Mouse (Mus musculus) urinary bladder, postnatal 10 days (tissue): ENCODE results near the gene Prss8.
A peak's percentile ranks its signal among the peaks of the same experiment; 100 is the strongest.

Experiments used
- DNase-seq: peaks from one replicate; pipeline ENCODE4 v3.0.0; 2022; ENCODE audit warnings: low spot score

Gene Prss8

GRCm38 (mm10) chr7:127928596-127928995 is 1.3 kb downstream of the Prss8 start:
- DNase-seq, result no peak

- DNase-seq, result no peak
These were observed 2.2 kb downstream of the Prss8 start for GRCm38 (mm10) chr7:127927726-127928125.

- no peak for DNase-seq
These were observed 3.1 kb downstream of the Prss8 start for GRCm38 (mm10) chr7:127926846-127927245.

GRCm38 (mm10) chr7:127926066-127926465 is 3.8 kb downstream of the Prss8 start:
- no peak for DNase-seq

GRCm38 (mm10) chr7:127925252-127925651 is 4.7 kb downstream of the Prss8 start:
- DNase-seq, result no peak

- DNase-seq, result no peak
These were observed 6.2 kb downstream of the Prss8 start for GRCm38 (mm10) chr7:127923714-127924113.

- DNase-seq, result no peak
These were observed 7.2 kb downstream of the Prss8 start for GRCm38 (mm10) chr7:127922451-127923275.

GRCm38 (mm10) chr7:127921516-127921915 is 8.4 kb downstream of the Prss8 start:
- no peak for DNase-seq

GRCm38 (mm10) chr7:127919290-127919689 is 10.6 kb downstream of the Prss8 start:
- no peak for DNase-seq

- DNase-seq, result no peak
These were observed 11.7 kb downstream of the Prss8 start for GRCm38 (mm10) chr7:127918203-127918602.

GRCm38 (mm10) chr7:127915293-127915692 is 14.6 kb downstream of the Prss8 start:
- DNase-seq, result no peak

GRCm38 (mm10) chr7:127912938-127913337 is 17.0 kb downstream of the Prss8 start:
- DNase-seq, result no peak

GRCm38 (mm10) chr7:127912190-127912871 is 17.6 kb downstream of the Prss8 start, which contains the start of gene Kat8:
Kat8 (plus strand) TSS chr7:127912516.
- DNase-seq, result peak; percentile 47

GRCm38 (mm10) chr7:127908656-127909055 is 21.2 kb downstream of the Prss8 start:
- no peak for DNase-seq

- no peak for DNase-seq
These were observed 22.0 kb downstream of the Prss8 start for GRCm38 (mm10) chr7:127907939-127908338.

- DNase-seq, result peak; percentile 33
These were observed 25.7 kb downstream of the Prss8 start, which contains the start of gene Bckdk for GRCm38 (mm10) chr7:127903971-127904796. Bckdk (plus strand) TSS chr7:127904082.

GRCm38 (mm10) chr7:127901772-127902171 is 28.1 kb downstream of the Prss8 start:
- DNase-seq, result no peak

GRCm38 (mm10) chr7:127899997-127900396 is 29.9 kb downstream of the Prss8 start:
- no peak for DNase-seq

- DNase-seq, result no peak
These were observed 31.5 kb downstream of the Prss8 start for GRCm38 (mm10) chr7:127898179-127898956.

GRCm38 (mm10) chr7:127897542-127897941 is 32.4 kb downstream of the Prss8 start:
- no peak for DNase-seq

GRCm38 (mm10) chr7:127896384-127896783 is 33.5 kb downstream of the Prss8 start:
- DNase-seq, result no peak
